Mouse (Mus musculus) Muller cell, postnatal 12 days (primary cell): ENCODE measurements at regions not wholly inside any gene's neighbourhood (a gene's known extent, or its start where the extent isn't known, plus 50 kb on each side); places are given as distances from the start of the nearest gene placed in this dataset.

ENCODE experiments used
- DNase-seq: peaks from one replicate; pipeline ENCODE4 v3.0.0-alpha.2; 2015; ENCODE audit errors: inconsistent ontology term

GRCm38 (mm10) chr16:25584337-25585069, 99.1 kb upstream of the Trp63 start:
- DNase-seq: no peak

- no peak for DNase-seq
Measured at GRCm38 (mm10) chr16:25585070-25585454, 98.5 kb upstream of the Trp63 start.

GRCm38 (mm10) chr16:25585953-25586352, 97.6 kb upstream of the Trp63 start:
- DNase-seq: no peak

- DNase-seq: no peak
Measured at GRCm38 (mm10) chr16:25587879-25588347, 95.7 kb upstream of the Trp63 start.

- no peak for DNase-seq
Measured at GRCm38 (mm10) chr16:25597435-25597834, 86.1 kb upstream of the Trp63 start.

- DNase-seq: no peak
Measured at GRCm38 (mm10) chr16:25603121-25603520, 80.4 kb upstream of the Trp63 start.

- DNase-seq: no peak
Measured at GRCm38 (mm10) chr16:25615229-25615628, 68.3 kb upstream of the Trp63 start.

- peak; percentile 73 for DNase-seq
Measured at GRCm38 (mm10) chr16:25615646-25616045, 67.9 kb upstream of the Trp63 start.

GRCm38 (mm10) chr16:25618898-25619297, 64.7 kb upstream of the Trp63 start:
- DNase-seq: no peak

- no peak for DNase-seq
Measured at GRCm38 (mm10) chr16:25622651-25623050, 60.9 kb upstream of the Trp63 start.

GRCm38 (mm10) chr16:25623986-25624623, 59.5 kb upstream of the Trp63 start:
- no peak for DNase-seq

- no peak for DNase-seq
Measured at GRCm38 (mm10) chr16:25629750-25630149, 53.8 kb upstream of the Trp63 start.

- peak; percentile 77 for DNase-seq
Measured at GRCm38 (mm10) chr16:25631139-25631716, 52.3 kb upstream of the Trp63 start.
